Mouse (Mus musculus) bone marrow macrophage, adult 2 months (primary cell): Measurements from ENCODE around the gene N4bp2l1. TPM values are rescaled to one million over a fixed set of nuclear protein-coding genes. Genes with fewer than 3 reads are reported as not detected.
A peak's percentile ranks its signal among the peaks of the same experiment; 100 is the strongest.
"Not testable (repeated sequence)": the region's sequence is repeated elsewhere in the genome, so short reads cannot be mapped to it uniquely, and the experiment has no call there.

ENCODE experiments used
- H3K27ac ChIP-seq: 2 replicates; pipeline ENCODE4 v1.5.1; 2012; ENCODE audit warnings: low read depth, low read length; ENCODE audit not compliant: insufficient read depth
- H3K4me1 ChIP-seq: 2 replicates; pipeline ENCODE4 v1.6.1; 2012; ENCODE audit warnings: low read length; ENCODE audit not compliant: control insufficient read depth, insufficient read depth
- H3K4me3 ChIP-seq: 2 replicates; pipeline ENCODE4 v1.5.1; 2012; ENCODE audit warnings: mild to moderate bottlenecking, low read length, moderate library complexity; ENCODE audit not compliant: insufficient read depth
- CTCF ChIP-seq: IDR thresholded peaks from 2 replicates; pipeline ENCODE4 v1.5.1; 2012; ENCODE audit warnings: low read depth, mild to moderate bottlenecking, low read length, moderate library complexity
- POLR2A ChIP-seq: IDR thresholded peaks from 2 replicates; pipeline ENCODE4 v1.6.1; 2012; ENCODE audit warnings: mild to moderate bottlenecking, low read depth, low read length, borderline replicate concordance
- polyA plus RNA-seq: library from polyadenylated mRNA; stranded (reverse); fragments of >200 nt; gene quantifications from 2 replicates; pipeline ENCODE4 v1.2.4, GENCODE M21; 2012; ENCODE audit not compliant: missing spikeins, insufficient read depth, insufficient read length

N4bp2l1 gene
- polyA plus RNA-seq, result 112 and 121 TPM in 2 replicates

DNA sequence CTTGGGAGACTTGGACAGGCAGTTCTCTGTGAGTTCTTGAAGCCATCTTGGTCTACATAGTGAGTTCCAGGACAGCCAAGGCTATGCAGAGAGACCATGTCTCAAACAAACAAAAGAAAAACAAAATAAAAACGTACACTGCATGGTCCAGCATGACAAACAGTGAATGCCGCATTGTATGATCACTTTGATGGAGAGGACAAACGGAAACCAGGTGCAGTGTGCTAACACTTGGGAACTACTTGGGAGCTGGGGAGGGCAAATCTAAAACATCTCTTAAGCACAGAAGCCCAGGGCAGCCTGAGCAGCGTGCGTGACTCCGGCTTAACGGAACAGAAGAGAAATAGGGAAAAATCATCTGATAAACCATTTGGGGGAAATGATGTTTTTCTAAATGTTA lies at the start of gene N4bp2l1:
TSS of gene N4bp2l1 (minus strand) at position 101 of the 400 bp plus-strand sequence.
- H3K4me3 ChIP-seq, result no peak within 1 kb of the TSS
- H3K4me1 ChIP-seq, result peaks cover 34% of the 10 kb centered on the region
- peak within 1 kb of the TSS; percentile 39 for H3K27ac ChIP-seq
- TF ChIP-seq POLR2A (no peak), CTCF (no peak)

GRCm38 (mm10) chr5:150644926-150645325 lies 47.9 kb upstream of the N4bp2l1 start:
- H3K4me3 ChIP-seq, result no peak overlapping the region
- H3K27ac ChIP-seq, result no peak overlapping the region
- TF ChIP-seq CTCF (no peak), POLR2A (no peak)
- H3K4me1 ChIP-seq, result no peaks in the 10 kb centered on the region

GRCm38 (mm10) chr5:150643390-150643789 lies 46.4 kb upstream of the N4bp2l1 start:
- not testable (repeated sequence) for H3K27ac ChIP-seq, H3K4me1 ChIP-seq, H3K4me3 ChIP-seq

DNA sequence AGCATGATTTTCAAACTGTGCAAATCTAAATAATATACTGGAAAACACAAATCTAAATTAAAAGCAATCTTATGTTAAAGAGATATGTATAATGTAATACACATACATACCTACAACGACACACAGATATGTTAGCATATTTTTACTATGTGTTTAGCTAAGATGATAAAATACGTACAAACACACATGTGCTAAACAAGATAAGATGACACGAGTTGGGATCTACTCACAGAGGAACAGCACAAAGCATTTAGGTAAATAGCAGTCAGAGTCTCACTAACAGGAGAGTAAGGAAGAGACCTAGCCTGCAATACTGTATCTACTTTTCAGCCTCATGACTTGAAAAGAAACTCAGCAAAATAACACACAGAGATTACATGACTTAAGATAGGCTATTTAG lies 44.5 kb upstream of the N4bp2l1 start:
- Histone ChIP-seq H3K27ac (no peak overlapping the region), H3K4me3 (no peak overlapping the region), H3K4me1 (no peaks in the 10 kb centered on the region)
- TF ChIP-seq CTCF, result no peak
- TF ChIP-seq POLR2A, result no peak

- Histone ChIP-seq H3K4me1 (no peaks in the 10 kb centered on the region), H3K27ac (no peak overlapping the region), H3K4me3 (no peak overlapping the region)
- TF ChIP-seq CTCF (no peak), POLR2A (no peak)
Measured at GRCm38 (mm10) chr5:150629692-150630091, 32.7 kb upstream of the N4bp2l1 start.

GRCm38 (mm10) chr5:150629272-150629671 lies 32.3 kb upstream of the N4bp2l1 start:
- no peak for TF ChIP-seq POLR2A
- TF ChIP-seq CTCF, result no peak

DNA sequence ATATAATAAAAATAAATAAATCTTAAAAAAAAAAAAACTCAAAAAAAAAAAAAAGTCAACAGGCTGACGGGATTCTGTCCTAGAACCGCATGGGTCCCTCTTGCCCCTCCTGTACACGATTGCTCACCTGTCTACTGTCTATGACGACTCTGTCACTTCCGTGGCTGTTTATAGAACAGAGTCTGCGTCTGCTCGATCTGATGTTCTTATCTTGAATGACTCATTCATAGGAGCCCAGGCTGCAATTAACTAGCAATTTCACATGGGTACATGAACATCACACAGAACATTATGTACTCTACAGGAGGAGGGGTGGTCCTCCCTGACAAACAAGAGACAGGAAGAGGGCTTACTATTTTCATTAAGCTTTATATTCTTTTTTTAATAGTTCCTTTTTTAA lies 28.5 kb upstream of the N4bp2l1 start:
- Histone ChIP-seq H3K4me1 (peaks cover 19% of the 10 kb centered on the region), H3K27ac (no peak overlapping the region), H3K4me3 (no peak overlapping the region)
- TF ChIP-seq POLR2A (no peak), CTCF (no peak)

More at GRCm38 (mm10) chr5:150629272-150629671, 32.3 kb upstream of the N4bp2l1 start:
- Histone ChIP-seq H3K4me1 (no peaks in the 10 kb centered on the region; the same call in 1 of the 2 replicates), H3K4me3 (no peak overlapping the region), H3K27ac (no peak overlapping the region)

DNA sequence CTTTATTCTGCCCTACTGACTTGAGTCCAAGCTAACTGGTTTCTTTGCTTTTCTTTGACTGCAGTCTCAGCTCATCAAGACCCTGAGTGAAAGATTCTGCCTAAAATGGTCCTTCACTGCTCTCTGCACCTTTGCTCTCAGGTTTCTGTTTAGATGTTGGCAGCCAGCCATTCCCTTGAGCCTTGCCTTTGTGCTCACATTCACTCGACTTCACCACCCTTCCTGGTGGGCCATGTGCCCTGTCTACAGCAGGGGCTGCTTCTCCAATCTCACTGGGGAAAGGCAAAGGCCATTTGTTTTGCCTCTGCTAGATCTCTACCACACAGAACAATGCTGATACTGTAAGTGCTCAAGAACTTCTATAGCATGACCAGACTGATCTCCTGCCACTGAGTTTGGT lies 25.8 kb upstream of the N4bp2l1 start:
- Histone ChIP-seq H3K4me1 (peaks cover 19% of the 10 kb centered on the region), H3K4me3 (no peak overlapping the region), H3K27ac (no peak overlapping the region)
- TF ChIP-seq CTCF (no peak), POLR2A (no peak)

GRCm38 (mm10) chr5:150621592-150621991 lies 24.6 kb upstream of the N4bp2l1 start:
- Histone ChIP-seq H3K4me1 (peaks cover 19% of the 10 kb centered on the region), H3K27ac (no peak overlapping the region)
- TF ChIP-seq POLR2A, result no peak

DNA sequence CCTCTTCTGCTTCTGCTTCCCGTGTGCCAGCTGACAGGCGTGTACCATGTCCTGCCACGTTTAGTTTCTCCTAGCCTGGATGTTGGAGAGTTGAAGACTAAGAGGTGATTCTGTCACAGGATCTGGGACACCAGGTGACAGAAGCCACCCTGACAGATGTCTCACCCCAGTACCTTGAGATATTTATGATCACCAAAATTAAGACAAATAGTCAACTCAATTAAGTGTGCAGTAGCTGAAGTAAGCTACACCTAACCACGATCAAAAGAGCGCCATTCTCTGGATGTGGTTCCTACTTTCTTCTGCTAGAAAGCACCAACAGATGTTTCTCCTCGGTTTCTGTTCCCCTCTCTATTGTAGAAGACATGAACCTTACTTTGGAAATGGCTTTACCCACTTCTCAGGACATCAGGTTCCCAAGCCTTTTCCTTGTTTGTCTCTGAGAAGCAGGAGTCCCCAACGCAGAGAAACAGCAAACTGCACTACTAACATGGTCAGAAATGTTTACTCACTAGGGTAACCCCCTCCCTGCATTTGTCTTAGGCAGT lies 23.7 kb upstream of the N4bp2l1 start:
- no peak overlapping the region for H3K27ac ChIP-seq

More at GRCm38 (mm10) chr5:150621592-150621991, 24.6 kb upstream of the N4bp2l1 start:
- no peak overlapping the region for H3K4me3 ChIP-seq

More for the DNA sequence above, 23.7 kb upstream of the N4bp2l1 start:
- Histone ChIP-seq H3K4me1 (peaks cover 19% of the 10 kb centered on the region), H3K4me3 (no peak overlapping the region)
- TF ChIP-seq POLR2A, result no peak
- TF ChIP-seq CTCF, result no peak
